19 mouse cellular contexts compared by ENCODE assay signal in the genomic region with DNA sequence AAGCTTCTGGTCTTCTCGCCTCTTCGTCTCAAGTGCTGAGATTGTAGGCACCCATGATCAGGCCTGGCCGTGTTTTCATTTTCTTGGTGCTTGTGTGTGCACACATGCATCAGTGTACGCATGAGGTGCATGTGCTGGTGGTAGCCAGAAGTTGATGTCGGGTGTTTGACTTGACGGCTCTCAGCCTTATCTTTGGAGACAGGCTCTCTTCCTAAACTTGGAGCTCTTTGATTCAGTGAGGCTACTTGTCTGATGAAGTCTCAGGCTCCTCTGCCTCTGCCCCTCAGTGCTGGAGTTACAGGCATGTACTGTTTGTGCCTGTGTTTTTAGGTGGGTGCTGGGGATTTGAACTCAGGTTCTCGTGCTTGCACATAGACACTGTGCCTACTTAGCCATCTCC. TPM values are rescaled to one million over a fixed set of nuclear protein-coding genes. Genes with fewer than 3 reads are reported as not detected.
A peak's percentile ranks its signal among the peaks of the same experiment; 100 is the strongest.
DNase-seq lines count a peak whose midpoint lies in the region; ATAC-seq and TF ChIP-seq lines count a peak whose summit lies in the region.
"Had no signal": no experiment of that assay in that cellular context is flagged by ENCODE, and none has a peak within 500 bp of the region (broad histone marks: within the 10 kb centered on the region; RNA-seq: fewer than 3 reads in every experiment).

No protein-coding gene starts in this region.

- no peak for TF ChIP-seq CTCF in liver, postnatal 0 days (IDR thresholded peaks at IDR 0.05; ENCODE audit: low read depth)

- no peaks in the 10 kb centered on the region for H3K9me3 ChIP-seq in liver, embryonic 13.5 days (replicated peaks)
- H3K9me3 ChIP-seq in liver, postnatal 0 days (ENCODE audit: low read length) = no peaks in the 10 kb centered on the region
- H3K9me3 ChIP-seq: forebrain, embryonic 13.5 days; heart, embryonic 13.5 days; hindbrain, embryonic 12.5 days had no signal

- ATAC-seq in erythroid progenitor cell, adult 5-6 weeks (replicated peaks; ENCODE audit: low FRiP score, poor library complexity, severe bottlenecking) = peak; percentile 64
- peak; percentile 69 for ATAC-seq in liver, embryonic 13.5 days (ENCODE audit: low read depth)
- ATAC-seq in liver, postnatal 0 days = peak; percentile 55
- ATAC-seq: hindbrain, postnatal 0 days had no signal

- H3K4me1 ChIP-seq in liver, embryonic 13.5 days (replicated peaks) = peaks cover 97% of the 10 kb centered on the region
- H3K4me1 ChIP-seq in liver, postnatal 0 days (ENCODE audit: insufficient read depth) = peaks cover 42% of the 10 kb centered on the region

- peak overlapping the region; percentile 22; the same call in 1 of the 2 replicates for H3K9ac ChIP-seq in liver, embryonic 13.5 days
- H3K9ac ChIP-seq in liver, postnatal 0 days (replicated peaks) = no peak overlapping the region; the same call in 1 of the 2 replicates
- H3K9ac ChIP-seq: forebrain, embryonic 13.5 days; heart, embryonic 13.5 days; hindbrain, embryonic 12.5 days had no signal

- no peaks in the 10 kb centered on the region for H3K27me3 ChIP-seq in liver, embryonic 13.5 days
- no peaks in the 10 kb centered on the region for H3K27me3 ChIP-seq in liver, postnatal 0 days (ENCODE audit: insufficient read depth, low read length)
- H3K27me3 ChIP-seq: forebrain, embryonic 13.5 days; hindbrain, embryonic 12.5 days had no signal

- 34% methylated on average over 7 of the region's 7 CpGs for WGBS in liver, embryonic 13.5 days (ENCODE audit: insufficient replicate concordance)
- WGBS in liver, postnatal 0 days (ENCODE audit: insufficient replicate concordance) = 61% methylated on average over 7 of the region's 7 CpGs

- peak overlapping the region; percentile 26 for H3K4me2 ChIP-seq in liver, embryonic 13.5 days
- no peak overlapping the region for H3K4me2 ChIP-seq in liver, postnatal 0 days (ENCODE audit: low read depth, low read length)
- H3K4me2 ChIP-seq: forebrain, embryonic 13.5 days; heart, embryonic 13.5 days; hindbrain, embryonic 12.5 days had no signal

- peak; percentile 57 for DNase-seq in c-Kit-positive CD71-positive TER-119-positive erythroid progenitor cells, embryonic 14.5 days (ENCODE audit: low spot score)
- DNase-seq in liver, embryonic 13.5 days = peak; percentile 46
- no peak for DNase-seq in liver, postnatal 0 days
- DNase-seq in ovary, postnatal 10 days (ENCODE audit: low spot score) = no peak
- no peak for DNase-seq in lung, adult 18-20 months
- DNase-seq in left cerebral cortex, adult 8-10 months (ENCODE audit: low spot score in 2 of 2) = no peak
- no peak for DNase-seq in heart, postnatal 4 days
- DNase-seq: adrenal gland, adult 8-10 months; cerebellum, adult 11-12 months; cerebellum, adult 9-10 months; cerebellum, postnatal 36 days; gastrocnemius, adult 2 months; gastrocnemius, postnatal 25 days; heart, postnatal 36 days had no signal

- H3K27ac ChIP-seq in liver, embryonic 13.5 days = peak overlapping the region; percentile 94
- no peak overlapping the region for H3K27ac ChIP-seq in liver, postnatal 0 days (ENCODE audit: low read depth)
- H3K27ac ChIP-seq: forebrain, embryonic 13.5 days; gastrocnemius, adult 2 months; heart, embryonic 13.5 days; hindbrain, embryonic 12.5 days; hindbrain, postnatal 0 days had no signal

- peak; percentile 72 for TF ChIP-seq EP300 in liver, postnatal 0 days (IDR thresholded peaks at IDR 0.05; ENCODE audit: low read depth)

- H3K36me3 ChIP-seq in liver, embryonic 13.5 days = no peaks in the 10 kb centered on the region
- H3K36me3 ChIP-seq in liver, postnatal 0 days (replicated peaks; ENCODE audit: insufficient read depth, low read length) = no peaks in the 10 kb centered on the region
- H3K36me3 ChIP-seq: hindbrain, embryonic 12.5 days had no signal

- no peak overlapping the region for H3K4me3 ChIP-seq in liver, embryonic 13.5 days (replicated peaks)
- H3K4me3 ChIP-seq in liver, postnatal 0 days (ENCODE audit: low read depth, low read length) = no peak overlapping the region
- H3K4me3 ChIP-seq: forebrain, embryonic 13.5 days; gastrocnemius, adult 2 months; heart, embryonic 13.5 days; hindbrain, embryonic 12.5 days had no signal

RNA-seq across cellular contexts. Expression of a gene that starts 9.0 kb away (rescaled TPM):
- total RNA-seq in erythroid progenitor cell, adult 5-6 weeks (2015; ENCODE audit: low replicate concordance) = 14.1 and 15.9 TPM in 2 replicates
- total RNA-seq in erythroid progenitor cell, adult 5-6 weeks (2017; ENCODE audit: low replicate concordance) = 13.6 and 17.2 TPM in 2 replicates
- polyA plus RNA-seq in liver, embryonic 13.5 days (2015; fragmentation: Nextera tagmentation; extraction: Ambion mirVana) = 1.2 and 1.3 TPM in 2 replicates
- 0.40 and 0.45 TPM in 2 replicates for polyA plus RNA-seq in liver, postnatal 0 days (2015; fragmentation: Nextera tagmentation; extraction: Ambion mirVana)
- 10 to 100 TPM; 33.0 to 38.0 (median 33.5) TPM for total RNA-seq in left cerebral cortex, adult 8-10 months (2022)
- 1 to 10 TPM; 3.6 to 5.2 TPM for total RNA-seq in heart, postnatal 4 days (2021)

Comparison
In these comparisons a context has a peak if more than half of its experiments do, and no peak if none do; other contexts are left out.
1. DNase-seq: peak in c-Kit-positive CD71-positive TER-119-positive erythroid progenitor cells, embryonic 14.5 days (single experiment) and liver, embryonic 13.5 days (single experiment); none in liver, postnatal 0 days (single experiment), ovary, postnatal 10 days (single experiment), lung, adult 18-20 months (0 of 2), left cerebral cortex, adult 8-10 months (0 of 2) and heart, postnatal 4 days (single experiment).
2. Peak in every context shown above with its lines, with median percentiles within 50 percentile points of each other: ATAC-seq.